Mouse (Mus musculus) heart, embryonic 11.5 days (tissue): ENCODE results near the gene Gab2. TPM values are rescaled to one million over a fixed set of nuclear protein-coding genes. Genes with fewer than 3 reads are reported as not detected.

Experiments
- ATAC-seq: fragments of 200-750 bp; cut with Nextera tagmentation; replicated peaks from 2 replicates; pipeline ENCODE4 v1.8.0; 2017; ENCODE audit warnings: moderate library complexity; ENCODE audit not compliant: insufficient number of reproducible peaks, low FRiP score, low TSS enrichment
- H3K27ac ChIP-seq: fragments of 300-500 bp; sonication (generic); 2 replicates; pipeline ENCODE4 v1.5.1; 2014; ENCODE audit warnings: mild to moderate bottlenecking, low read depth, low read length
- H3K27me3 ChIP-seq: fragments of 300-500 bp; sonication (generic); 2 replicates; pipeline ENCODE4 v1.6.1; 2014; ENCODE audit warnings: mild to moderate bottlenecking, low read length, mixed read lengths; ENCODE audit not compliant: control insufficient read depth, insufficient read depth
- H3K36me3 ChIP-seq: fragments of 300-500 bp; sonication (generic); 2 replicates; pipeline ENCODE4 v1.6.1; 2014; ENCODE audit warnings: mild to moderate bottlenecking, low read length, moderate library complexity, mixed read lengths; ENCODE audit not compliant: control insufficient read depth, insufficient read depth
- H3K4me1 ChIP-seq: fragments of 300-500 bp; sonication (generic); 2 replicates; pipeline ENCODE4 v1.6.1; 2014; ENCODE audit warnings: low read length; ENCODE audit not compliant: control insufficient read depth, insufficient read depth
- H3K4me2 ChIP-seq: fragments of 300-500 bp; sonication (generic); 2 replicates; pipeline ENCODE4 v1.6.1; 2014; ENCODE audit warnings: mild to moderate bottlenecking, moderate library complexity
- H3K4me3 ChIP-seq: fragments of 300-500 bp; sonication (generic); 2 replicates; pipeline ENCODE4 v1.5.1; 2014; ENCODE audit warnings: low read depth, low read length
- H3K9ac ChIP-seq: fragments of 300-500 bp; sonication (generic); 2 replicates; pipeline ENCODE4 v1.6.1; 2014; ENCODE audit warnings: mild to moderate bottlenecking, low read depth, low read length, moderate library complexity
- H3K9me3 ChIP-seq: fragments of 300-500 bp; sonication (generic); replicated peaks from 2 replicates; pipeline ENCODE4 v1.6.1; 2016; ENCODE audit warnings: low read length; ENCODE audit not compliant: control insufficient read depth
- WGBS: fragments of 180-500 bp; shearing (Covaris S2); extraction: QIAGEN DNeasy Blood & Tissue Kit; methylation state at CpG from one replicate; pipeline ENCODE4 v1.1.7; 2014; ENCODE audit not compliant: insufficient replicate concordance; 5-methylcytosine and 5-hydroxymethylcytosine counted together
- polyA plus RNA-seq: library from polyadenylated mRNA; unstranded; fragments of >200 nt; fragmentation: Nextera tagmentation; extraction: Ambion mirVana; gene quantifications from 2 replicates; pipeline ENCODE4 v1.2.1, GENCODE M21; 2014

Gab2 gene
- polyA plus RNA-seq, 1 experiment from 2014 or later = 5.7 TPM

GRCm38 (mm10) chr7:97154756-97155487 is 73.5 kb downstream of the Gab2 start:
- H3K27ac ChIP-seq = no peak overlapping the region
- no peak overlapping the region for H3K4me3 ChIP-seq
- H3K4me1 ChIP-seq = peaks cover 2% of the 10 kb centered on the region; the same call in 1 of the 2 replicates
- no peak overlapping the region for H3K9ac ChIP-seq
- H3K4me2 ChIP-seq = no peak overlapping the region
- no peaks in the 10 kb centered on the region for H3K9me3 ChIP-seq
- H3K36me3 ChIP-seq = no peaks in the 10 kb centered on the region
- no peak for ATAC-seq
- no peaks in the 10 kb centered on the region for H3K27me3 ChIP-seq
- 69% methylated on average over 2 of the region's 2 CpGs for WGBS

- no peak overlapping the region for H3K9ac ChIP-seq
- no peak for ATAC-seq
- no peak overlapping the region for H3K27ac ChIP-seq
- no peaks in the 10 kb centered on the region for H3K9me3 ChIP-seq
- no peaks in the 10 kb centered on the region for H3K27me3 ChIP-seq
- 83% methylated on average over 1 of the region's 1 CpGs for WGBS
- peaks cover 3% of the 10 kb centered on the region; the same call in 1 of the 2 replicates for H3K4me1 ChIP-seq
- no peak overlapping the region for H3K4me3 ChIP-seq
- H3K36me3 ChIP-seq = no peaks in the 10 kb centered on the region
- H3K4me2 ChIP-seq = no peak overlapping the region
Observed at GRCm38 (mm10) chr7:97164261-97164660, 82.9 kb downstream of the Gab2 start.

- no peaks in the 10 kb centered on the region for H3K36me3 ChIP-seq
- no peak overlapping the region for H3K4me2 ChIP-seq
- no peaks in the 10 kb centered on the region for H3K9me3 ChIP-seq
- no peak for ATAC-seq
- no peak overlapping the region for H3K27ac ChIP-seq
- H3K4me1 ChIP-seq = peaks cover 12% of the 10 kb centered on the region
- no peaks in the 10 kb centered on the region for H3K27me3 ChIP-seq
- WGBS = 88% methylated on average over 1 of the region's 1 CpGs
- H3K4me3 ChIP-seq = no peak overlapping the region
- no peak overlapping the region for H3K9ac ChIP-seq
Observed at GRCm38 (mm10) chr7:97171089-97171488, 89.7 kb downstream of the Gab2 start.

- Histone ChIP-seq H3K27ac (peak overlapping the region; percentile 32; the same call in 1 of the 2 replicates), H3K9me3 (no peaks in the 10 kb centered on the region), H3K36me3 (no peaks in the 10 kb centered on the region), H3K4me1 (peaks cover 12% of the 10 kb centered on the region), H3K4me3 (no peak overlapping the region), H3K9ac (no peak overlapping the region), H3K27me3 (no peaks in the 10 kb centered on the region), H3K4me2 (no peak overlapping the region)
- 56% methylated on average over 4 of the region's 4 CpGs for WGBS
- ATAC-seq = no peak
Observed at GRCm38 (mm10) chr7:97171719-97172118, 90.3 kb downstream of the Gab2 start.

GRCm38 (mm10) chr7:97172126-97172525 is 90.7 kb downstream of the Gab2 start:
- peaks cover 12% of the 10 kb centered on the region for H3K4me1 ChIP-seq
- peak overlapping the region; percentile 32; the same call in 1 of the 2 replicates for H3K27ac ChIP-seq
- no peak overlapping the region for H3K4me3 ChIP-seq
- H3K4me2 ChIP-seq = no peak overlapping the region
- H3K36me3 ChIP-seq = no peaks in the 10 kb centered on the region
- H3K27me3 ChIP-seq = no peaks in the 10 kb centered on the region
- no peak overlapping the region for H3K9ac ChIP-seq
- no peaks in the 10 kb centered on the region for H3K9me3 ChIP-seq
- no peak for ATAC-seq
- 28% methylated on average over 3 of the region's 3 CpGs for WGBS

- H3K4me1 ChIP-seq = peaks cover 10% of the 10 kb centered on the region
- no peak overlapping the region for H3K4me3 ChIP-seq
- ATAC-seq = no peak
- no peaks in the 10 kb centered on the region for H3K36me3 ChIP-seq
- no peak overlapping the region for H3K27ac ChIP-seq
- H3K9me3 ChIP-seq = no peaks in the 10 kb centered on the region
- no peak overlapping the region for H3K9ac ChIP-seq
- WGBS = 70% methylated on average over 1 of the region's 1 CpGs
- no peaks in the 10 kb centered on the region for H3K27me3 ChIP-seq
- no peak overlapping the region for H3K4me2 ChIP-seq
Observed at GRCm38 (mm10) chr7:97181931-97182330, 100.5 kb downstream of the Gab2 start.

- Histone ChIP-seq H3K4me1 (peaks cover 10% of the 10 kb centered on the region), H3K27ac (no peak overlapping the region), H3K4me3 (no peak overlapping the region), H3K4me2 (no peak overlapping the region; the same call in 1 of the 2 replicates), H3K36me3 (no peaks in the 10 kb centered on the region), H3K9ac (no peak overlapping the region), H3K9me3 (no peaks in the 10 kb centered on the region), H3K27me3 (no peaks in the 10 kb centered on the region)
- ATAC-seq = no peak
- WGBS = 40% methylated on average over 4 of the region's 4 CpGs
Observed at GRCm38 (mm10) chr7:97183426-97183825, 102.0 kb downstream of the Gab2 start.

- no peaks in the 10 kb centered on the region for H3K36me3 ChIP-seq
- peaks cover 11% of the 10 kb centered on the region for H3K4me1 ChIP-seq
- H3K4me2 ChIP-seq = peak overlapping the region; percentile 1; the same call in 1 of the 2 replicates
- no peak overlapping the region for H3K4me3 ChIP-seq
- no peak overlapping the region for H3K9ac ChIP-seq
- 38% methylated on average over 1 of the region's 1 CpGs for WGBS
- 0 out of 2 replicates have a peak, but pooled peaks have one; percentile 18 for ATAC-seq
- H3K27me3 ChIP-seq = no peaks in the 10 kb centered on the region
- H3K27ac ChIP-seq = no peak overlapping the region
- H3K9me3 ChIP-seq = no peaks in the 10 kb centered on the region
Observed at GRCm38 (mm10) chr7:97184005-97184404, 102.6 kb downstream of the Gab2 start.
